Mouse (Mus musculus) intestine, embryonic 16.5 days (tissue): ENCODE data around the gene Plxnb1. TPM values are rescaled to one million over a fixed set of nuclear protein-coding genes. Genes with fewer than 3 reads are reported as not detected.
A peak's percentile ranks its signal among the peaks of the same experiment; 100 is the strongest.

ENCODE experiments used
- ATAC-seq: fragments of 200-750 bp; cut with Nextera tagmentation; 2 replicates; pipeline ENCODE4 v1.8.0; 2017; ENCODE audit warnings: moderate TSS enrichment, moderate library complexity
- H3K27ac ChIP-seq: fragments of 300-500 bp; sonication (generic); 2 replicates; pipeline ENCODE4 v1.5.1; 2014; ENCODE audit warnings: mild to moderate bottlenecking, low read length
- H3K27me3 ChIP-seq: fragments of 300-500 bp; sonication (generic); replicated peaks from 2 replicates; pipeline ENCODE4 v1.6.1; 2014; ENCODE audit warnings: low read length, control low read depth, mixed read lengths; ENCODE audit not compliant: control insufficient read depth, insufficient read depth
- H3K36me3 ChIP-seq: fragments of 300-500 bp; sonication (generic); 2 replicates; pipeline ENCODE4 v1.6.1; 2014; ENCODE audit warnings: low read length, control low read depth; ENCODE audit not compliant: control insufficient read depth, insufficient read depth
- H3K4me1 ChIP-seq: fragments of 300-500 bp; sonication (generic); 2 replicates; pipeline ENCODE4 v1.6.1; 2014; ENCODE audit warnings: low read length, control low read depth, mixed read lengths; ENCODE audit not compliant: control insufficient read depth, insufficient read depth
- H3K4me2 ChIP-seq: fragments of 300-500 bp; sonication (generic); 2 replicates; pipeline ENCODE4 v1.6.1; 2014; ENCODE audit warnings: low read depth, low read length, control low read depth
- H3K4me3 ChIP-seq: fragments of 300-500 bp; sonication (generic); 2 replicates; pipeline ENCODE4 v1.5.1; 2014; ENCODE audit warnings: mild to moderate bottlenecking, low read length
- H3K9ac ChIP-seq: fragments of 300-500 bp; sonication (generic); 2 replicates; pipeline ENCODE4 v1.6.1; 2014; ENCODE audit warnings: low read depth, low read length
- H3K9me3 ChIP-seq: fragments of 300-500 bp; sonication (generic); 2 replicates; pipeline ENCODE4 v1.6.1; 2016; ENCODE audit warnings: low read length, control low read depth; ENCODE audit not compliant: control insufficient read depth
- WGBS: fragments of 180-500 bp; shearing (Covaris S2); extraction: QIAGEN DNeasy Blood & Tissue Kit; methylation state at CpG from one replicate; pipeline ENCODE4 v1.1.7; 2014; 5-methylcytosine and 5-hydroxymethylcytosine counted together
- polyA plus RNA-seq: library from polyadenylated mRNA; unstranded; fragments of >200 nt; fragmentation: Nextera tagmentation; extraction: Ambion mirVana; gene quantifications from 2 replicates; pipeline ENCODE4 v1.2.1, GENCODE M21; 2015

Plxnb1 gene
- polyA plus RNA-seq, 1 experiment from 2014 or later: 4.7 TPM

- 73% methylated on average over 12 of the region's 12 CpGs for WGBS
- H3K27ac ChIP-seq: no peak overlapping the region
- ATAC-seq: peak; percentile 39
Measured at GRCm38 (mm10) chr9:109105011-109105410, 9.8 kb downstream of the Plxnb1 start.

GRCm38 (mm10) chr9:109105648-109106047 lies 10.5 kb downstream of the Plxnb1 start:
- Histone ChIP-seq H3K4me2 (no peak overlapping the region), H3K27ac (no peak overlapping the region), H3K9me3 (no peaks in the 10 kb centered on the region), H3K9ac (no peak overlapping the region), H3K4me3 (no peak overlapping the region), H3K36me3 (peaks cover 11% of the 10 kb centered on the region), H3K27me3 (no peaks in the 10 kb centered on the region), H3K4me1 (peaks cover 5% of the 10 kb centered on the region)
- ATAC-seq: 0 out of 2 replicates have a peak, but pooled peaks have one; percentile 14
- 87% methylated on average over 12 of the region's 12 CpGs for WGBS

More at GRCm38 (mm10) chr9:109105011-109105410, 9.8 kb downstream of the Plxnb1 start:
- Histone ChIP-seq H3K36me3 (peaks cover 11% of the 10 kb centered on the region), H3K4me2 (no peak overlapping the region), H3K9ac (no peak overlapping the region), H3K4me3 (no peak overlapping the region), H3K9me3 (no peaks in the 10 kb centered on the region), H3K27me3 (no peaks in the 10 kb centered on the region), H3K4me1 (peaks cover 5% of the 10 kb centered on the region)

- H3K36me3 ChIP-seq: peaks cover 13% of the 10 kb centered on the region
- no peak for ATAC-seq
- no peaks in the 10 kb centered on the region for H3K27me3 ChIP-seq
- H3K9me3 ChIP-seq: no peaks in the 10 kb centered on the region
- no peak overlapping the region for H3K4me2 ChIP-seq
- H3K27ac ChIP-seq: no peak overlapping the region
- H3K4me1 ChIP-seq: peaks cover 5% of the 10 kb centered on the region
- H3K4me3 ChIP-seq: no peak overlapping the region
- 64% methylated on average over 5 of the region's 6 CpGs for WGBS
- no peak overlapping the region for H3K9ac ChIP-seq
Measured at GRCm38 (mm10) chr9:109107341-109107740, 12.2 kb downstream of the Plxnb1 start.

- H3K9ac ChIP-seq: no peak overlapping the region
- H3K4me1 ChIP-seq: peaks cover under 1% of the 10 kb centered on the region; the same call in 1 of the 2 replicates
- H3K27ac ChIP-seq: no peak overlapping the region
- H3K27me3 ChIP-seq: no peaks in the 10 kb centered on the region
- H3K4me3 ChIP-seq: no peak overlapping the region
- no peak overlapping the region for H3K4me2 ChIP-seq
- no peak for ATAC-seq
- peaks cover 13% of the 10 kb centered on the region for H3K36me3 ChIP-seq
- 96% methylated on average over 11 of the region's 11 CpGs for WGBS
- no peaks in the 10 kb centered on the region for H3K9me3 ChIP-seq
Measured at GRCm38 (mm10) chr9:109110240-109110639, 15.1 kb downstream of the Plxnb1 start.

- H3K4me2 ChIP-seq: no peak overlapping the region
- H3K27me3 ChIP-seq: no peaks in the 10 kb centered on the region
- H3K27ac ChIP-seq: no peak overlapping the region
- H3K9me3 ChIP-seq: no peaks in the 10 kb centered on the region
- H3K36me3 ChIP-seq: peaks cover 12% of the 10 kb centered on the region
- no peak for ATAC-seq
- H3K4me1 ChIP-seq: no peaks in the 10 kb centered on the region
- H3K9ac ChIP-seq: no peak overlapping the region
- no peak overlapping the region for H3K4me3 ChIP-seq
- WGBS: 86% methylated on average over 4 of the region's 4 CpGs
Measured at GRCm38 (mm10) chr9:109111101-109111500, 15.9 kb downstream of the Plxnb1 start.

- Histone ChIP-seq H3K4me1 (no peaks in the 10 kb centered on the region), H3K27me3 (no peaks in the 10 kb centered on the region), H3K4me2 (no peak overlapping the region), H3K27ac (no peak overlapping the region), H3K4me3 (no peak overlapping the region), H3K36me3 (peaks cover 9% of the 10 kb centered on the region), H3K9me3 (no peaks in the 10 kb centered on the region), H3K9ac (no peak overlapping the region)
- 95% methylated on average over 9 of the region's 9 CpGs for WGBS
- no peak for ATAC-seq
Measured at GRCm38 (mm10) chr9:109111591-109111990, 16.4 kb downstream of the Plxnb1 start.

GRCm38 (mm10) chr9:109113331-109113730 lies 18.1 kb downstream of the Plxnb1 start:
- H3K4me3 ChIP-seq: no peak overlapping the region
- 89% methylated on average over 8 of the region's 8 CpGs for WGBS
- H3K27me3 ChIP-seq: no peaks in the 10 kb centered on the region
- no peak for ATAC-seq
- H3K36me3 ChIP-seq: peaks cover 14% of the 10 kb centered on the region
- H3K9ac ChIP-seq: no peak overlapping the region
- no peak overlapping the region for H3K27ac ChIP-seq
- H3K4me1 ChIP-seq: no peaks in the 10 kb centered on the region
- no peak overlapping the region for H3K4me2 ChIP-seq
- H3K9me3 ChIP-seq: no peaks in the 10 kb centered on the region

GRCm38 (mm10) chr9:109114276-109114675 lies 19.1 kb downstream of the Plxnb1 start:
- Histone ChIP-seq H3K4me3 (no peak overlapping the region), H3K4me2 (no peak overlapping the region), H3K4me1 (no peaks in the 10 kb centered on the region), H3K9me3 (no peaks in the 10 kb centered on the region), H3K36me3 (peaks cover 8% of the 10 kb centered on the region; the same call in 1 of the 2 replicates), H3K27ac (no peak overlapping the region), H3K9ac (no peak overlapping the region), H3K27me3 (no peaks in the 10 kb centered on the region)
- 92% methylated on average over 11 of the region's 11 CpGs for WGBS
- no peak for ATAC-seq

GRCm38 (mm10) chr9:109114871-109115270 lies 19.7 kb downstream of the Plxnb1 start:
- Histone ChIP-seq H3K9ac (no peak overlapping the region), H3K4me1 (no peaks in the 10 kb centered on the region), H3K4me2 (no peak overlapping the region), H3K4me3 (no peak overlapping the region), H3K9me3 (no peaks in the 10 kb centered on the region), H3K27me3 (no peaks in the 10 kb centered on the region), H3K27ac (no peak overlapping the region), H3K36me3 (peaks cover 8% of the 10 kb centered on the region; the same call in 1 of the 2 replicates)
- 87% methylated on average over 7 of the region's 7 CpGs for WGBS
- no peak for ATAC-seq

- no peak overlapping the region for H3K27ac ChIP-seq
- H3K27me3 ChIP-seq: no peaks in the 10 kb centered on the region
- H3K36me3 ChIP-seq: peaks cover 8% of the 10 kb centered on the region; the same call in 1 of the 2 replicates
- ATAC-seq: no peak
- H3K4me2 ChIP-seq: no peak overlapping the region
- H3K4me3 ChIP-seq: no peak overlapping the region
- H3K9ac ChIP-seq: no peak overlapping the region
- H3K4me1 ChIP-seq: no peaks in the 10 kb centered on the region
- H3K9me3 ChIP-seq: no peaks in the 10 kb centered on the region
- WGBS: 90% methylated on average over 10 of the region's 10 CpGs
Measured at GRCm38 (mm10) chr9:109116205-109116604, 21.0 kb downstream of the Plxnb1 start.
